25 mouse cellular contexts compared by ENCODE assay signal in genomic region chr7:131713076-131713475, GRCm38 (mm10).
"Had no signal": no experiment of that assay in that cellular context is flagged by ENCODE, and none has a peak within 500 bp of the region (broad histone marks: within the 10 kb centered on the region; RNA-seq: fewer than 3 reads in every experiment).

No protein-coding gene starts in this region.

- DNase-seq: gastrocnemius, postnatal 14 days; gastrocnemius, postnatal 36 days; heart, adult 2 months; heart, postnatal 10 days; heart, postnatal 4 days; kidney, adult 18-20 months; kidney, adult 8-10 months; kidney, postnatal 10 days; kidney, postnatal 25 days; kidney, postnatal 4 days; liver; liver, embryonic 13.5 days had no signal

- H3K27ac ChIP-seq: heart, adult 2 months; hindbrain, embryonic 10.5 days; hindbrain, embryonic 12.5 days; hindbrain, embryonic 14.5 days; intestine, embryonic 15.5 days; layer of hippocampus, adult 2 months; left cerebral cortex, adult 2 months; limb, embryonic 10.5 days; limb, embryonic 12.5 days; liver, embryonic 13.5 days had no signal

- H3K4me2 ChIP-seq: heart, embryonic 11.5 days; hindbrain, embryonic 12.5 days; hindbrain, embryonic 14.5 days; intestine, embryonic 15.5 days; limb, embryonic 12.5 days; liver, embryonic 11.5 days; liver, embryonic 13.5 days had no signal

- H3K36me3 ChIP-seq: hindbrain, embryonic 10.5 days; hindbrain, embryonic 12.5 days; intestine, embryonic 15.5 days; limb, embryonic 10.5 days; limb, embryonic 12.5 days; liver, embryonic 13.5 days had no signal

- H3K27me3 ChIP-seq: intestine, embryonic 15.5 days; limb, embryonic 12.5 days; liver, embryonic 13.5 days had no signal

- H3K9ac ChIP-seq: hindbrain, embryonic 12.5 days; hindbrain, embryonic 14.5 days; intestine, embryonic 15.5 days; limb, embryonic 12.5 days; liver, embryonic 13.5 days had no signal

- H3K9me3 ChIP-seq: hindbrain, embryonic 10.5 days; hindbrain, embryonic 12.5 days; intestine, embryonic 15.5 days; limb, embryonic 10.5 days; limb, embryonic 12.5 days; liver, embryonic 13.5 days had no signal

- H3K4me3 ChIP-seq: heart, adult 2 months; hindbrain, embryonic 10.5 days; hindbrain, embryonic 12.5 days; intestine, embryonic 15.5 days; layer of hippocampus, adult 2 months; left cerebral cortex, adult 2 months; limb, embryonic 10.5 days; limb, embryonic 12.5 days; liver, embryonic 13.5 days had no signal

- ATAC-seq: hindbrain, embryonic 16.5 days; inflammation-experienced regulatory T-cells, adult 6 months; intestine, embryonic 15.5 days; intestine, postnatal 0 days had no signal

- H3K4me1 ChIP-seq: intestine, embryonic 15.5 days; liver, embryonic 13.5 days had no signal
